Mouse (Mus musculus) kidney, adult 2 months (tissue): ENCODE measurements around the gene Trim11. TPM values are rescaled to one million over a fixed set of nuclear protein-coding genes. Genes with fewer than 3 reads are reported as not detected.

Experiments
- DNase-seq: peaks from one replicate; pipeline ENCODE4 v3.0.0; 2021
- H3K27ac ChIP-seq: fragments of 200-500 bp; 2 replicates; pipeline ENCODE4 v1.5.1; 2012; ENCODE audit warnings: low read depth, low read length, control low read depth, inconsistent platforms; ENCODE audit not compliant: insufficient read depth
- H3K27me3 ChIP-seq: fragments of 200-500 bp; replicated peaks from 2 replicates; pipeline ENCODE4 v1.6.1; 2012; ENCODE audit warnings: mild to moderate bottlenecking, moderate library complexity, low read length, inconsistent platforms; ENCODE audit not compliant: control insufficient read depth, insufficient read depth
- H3K36me3 ChIP-seq: fragments of 200-500 bp; 2 replicates; pipeline ENCODE4 v1.6.1; 2012; ENCODE audit warnings: mild to moderate bottlenecking, moderate library complexity, low read length, inconsistent platforms; ENCODE audit not compliant: control insufficient read depth, insufficient read depth
- H3K4me1 ChIP-seq: fragments of 200-500 bp; 2 replicates; pipeline ENCODE4 v1.6.1; 2011; ENCODE audit warnings: low read length; ENCODE audit not compliant: control insufficient read depth, insufficient read depth
- H3K4me3 ChIP-seq: fragments of 200-500 bp; 2 replicates; pipeline ENCODE4 v1.5.1; 2011; ENCODE audit warnings: mild to moderate bottlenecking, low read depth, low read length, control low read depth; ENCODE audit not compliant: insufficient read depth
- CTCF ChIP-seq: fragments of 200-500 bp; conservative IDR thresholded peaks from 2 replicates; pipeline ENCODE4 v1.5.1; 2011; ENCODE audit warnings: low read depth, mild to moderate bottlenecking, control low read depth, low read length, moderate library complexity, mixed read lengths; ENCODE audit not compliant: insufficient read depth, insufficient read length
- POLR2A ChIP-seq: fragments of 200-500 bp; IDR thresholded peaks from one replicate; pipeline ENCODE4 v1.6.1; 2011; ENCODE audit warnings: low read depth, low read length, control low read depth
- WGBS: fragments of 180-500 bp; shearing (Covaris S2); methylation state at CpG from one replicate; pipeline ENCODE4 v1.1.7; 2018; 5-methylcytosine and 5-hydroxymethylcytosine counted together
- polyA plus RNA-seq: library from polyadenylated mRNA; depleted of rRNA; stranded (reverse); fragments of >200 nt; gene quantifications from 2 replicates; pipeline ENCODE4 v1.2.3, GENCODE M21; 2012

Gene Trim11
- polyA plus RNA-seq, 1 experiment, result 19.4 TPM

DNA sequence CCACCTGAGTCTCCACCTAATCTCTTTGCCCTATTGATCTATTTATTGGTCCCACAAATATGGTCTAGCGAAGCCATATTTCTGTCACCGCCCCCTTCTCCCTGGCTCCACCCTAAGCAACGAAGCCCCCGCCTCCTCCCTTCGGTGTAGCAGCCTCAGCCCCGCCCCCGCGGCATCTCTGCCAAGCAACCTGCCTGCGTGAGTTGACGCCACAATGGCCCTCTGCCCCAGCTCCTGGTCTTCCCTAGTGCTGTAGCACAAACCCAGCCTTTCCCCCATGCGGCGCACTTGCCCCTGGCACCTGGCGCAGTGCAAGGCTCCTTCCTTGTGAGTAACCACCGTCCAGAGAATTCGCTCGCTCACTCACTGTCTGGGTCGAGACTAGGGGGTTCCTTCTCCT is 14.3 kb upstream of the Trim11 start:
- TF ChIP-seq CTCF (no peak), POLR2A (no peak)
- DNase-seq, result peak; percentile 82
- H3K27me3 ChIP-seq, result no peaks in the 10 kb centered on the region
- WGBS, result 35% methylated on average over 17 of the region's 17 CpGs
- peaks cover 3% of the 10 kb centered on the region; the same call in 1 of the 2 replicates for H3K4me1 ChIP-seq
- H3K4me3 ChIP-seq, result no peak overlapping the region
- no peaks in the 10 kb centered on the region for H3K36me3 ChIP-seq
- no peak overlapping the region for H3K27ac ChIP-seq

DNA sequence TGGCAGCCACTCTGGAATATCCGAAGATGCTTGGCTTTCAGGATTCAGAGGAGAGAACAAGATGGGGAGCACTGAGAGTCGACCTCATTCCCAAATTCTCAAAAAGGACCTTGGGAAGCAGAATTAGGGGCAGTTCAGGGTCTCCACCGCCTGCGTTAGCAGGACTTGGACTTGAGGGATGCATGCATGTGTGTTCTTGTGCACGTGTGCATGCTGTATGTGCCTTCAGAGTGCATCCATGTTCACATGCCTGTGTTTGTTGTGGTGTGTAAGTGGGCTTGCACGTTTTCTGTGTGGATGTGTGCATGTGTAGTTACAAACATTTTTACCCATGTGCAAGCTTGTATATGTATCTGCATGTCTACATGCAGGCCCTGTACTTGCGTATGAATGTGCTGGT is 13.7 kb upstream of the Trim11 start:
- no peaks in the 10 kb centered on the region for H3K27me3 ChIP-seq
- no peak overlapping the region for H3K4me3 ChIP-seq
- no peak overlapping the region for H3K27ac ChIP-seq
- H3K36me3 ChIP-seq, result no peaks in the 10 kb centered on the region
- TF ChIP-seq POLR2A (no peak), CTCF (no peak)
- DNase-seq, result no peak
- 87% methylated on average over 7 of the region's 7 CpGs for whole genome bisulfite sequencing
- H3K4me1 ChIP-seq, result peaks cover 10% of the 10 kb centered on the region; the same call in 1 of the 2 replicates

DNA sequence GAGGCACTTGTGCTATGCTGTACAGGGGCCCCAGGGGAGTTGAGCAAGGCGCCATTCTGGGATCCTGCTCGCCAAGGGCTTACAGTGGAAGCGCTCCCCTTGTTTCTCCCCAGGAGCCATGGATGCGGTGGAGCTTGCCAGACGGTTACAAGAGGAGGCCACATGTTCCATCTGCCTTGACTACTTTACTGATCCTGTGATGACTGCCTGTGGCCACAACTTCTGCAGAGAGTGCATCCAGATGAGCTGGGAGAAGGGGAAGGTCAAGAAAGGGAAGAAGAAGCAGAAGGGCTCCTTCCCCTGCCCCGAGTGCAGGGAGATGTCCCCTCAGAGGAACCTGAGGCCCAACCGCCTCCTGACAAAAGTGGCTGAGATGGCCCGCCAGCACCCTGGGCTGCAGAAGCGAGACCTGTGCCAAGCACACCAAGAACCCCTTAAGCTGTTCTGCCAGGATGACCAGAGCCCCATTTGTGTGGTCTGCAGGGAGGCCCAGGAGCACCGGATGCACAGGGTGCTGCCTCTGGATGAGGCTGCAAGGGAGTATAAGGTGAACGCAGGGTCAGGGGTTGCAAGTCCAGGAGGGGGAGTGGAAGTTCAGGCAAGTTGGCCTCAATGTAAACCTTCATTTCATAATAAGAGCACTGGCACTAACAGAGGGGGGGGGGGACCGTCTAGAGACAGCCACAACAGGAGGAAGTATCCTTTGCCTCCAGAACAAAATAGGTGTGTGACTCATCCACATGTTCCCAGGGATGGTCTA is 12.7 kb upstream of the Trim11 start:
- TF ChIP-seq POLR2A, result no peak
- no peak for TF ChIP-seq CTCF
- Histone ChIP-seq H3K4me3 (no peak overlapping the region), H3K27me3 (no peaks in the 10 kb centered on the region), H3K36me3 (no peaks in the 10 kb centered on the region), H3K4me1 (peaks cover 17% of the 10 kb centered on the region; the same call in 1 of the 2 replicates), H3K27ac (no peak overlapping the region)
- 54% methylated on average over 12 of the region's 12 CpGs for WGBS
- DNase-seq, result no peak

DNA sequence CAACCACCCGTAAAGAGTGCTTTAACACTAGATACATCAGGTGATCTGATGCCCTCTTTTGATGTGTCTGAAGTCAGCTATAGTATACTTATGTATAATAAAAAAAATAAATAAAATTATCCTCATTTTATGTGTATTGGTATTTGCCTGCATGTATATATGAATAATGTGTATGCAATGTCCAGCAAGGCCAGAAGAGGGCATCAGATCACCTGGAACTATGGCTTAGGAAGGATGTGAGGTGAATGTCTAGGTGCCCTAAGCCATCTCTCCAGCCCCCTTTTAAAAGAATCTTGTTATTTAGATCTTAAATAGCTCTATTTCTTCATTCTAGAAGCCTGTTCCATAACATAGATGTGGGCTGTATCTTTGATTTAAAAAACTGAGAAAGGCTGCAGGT is 10.5 kb upstream of the Trim11 start:
- 93% methylated on average over 1 of the region's 1 CpGs for WGBS
- Histone ChIP-seq H3K27me3 (no peaks in the 10 kb centered on the region), H3K36me3 (no peaks in the 10 kb centered on the region), H3K4me1 (peaks cover 24% of the 10 kb centered on the region; the same call in 1 of the 2 replicates), H3K4me3 (no peak overlapping the region), H3K27ac (no peak overlapping the region)
- no peak for DNase-seq
- TF ChIP-seq POLR2A, result no peak
- peak; percentile 46 for TF ChIP-seq CTCF

DNA sequence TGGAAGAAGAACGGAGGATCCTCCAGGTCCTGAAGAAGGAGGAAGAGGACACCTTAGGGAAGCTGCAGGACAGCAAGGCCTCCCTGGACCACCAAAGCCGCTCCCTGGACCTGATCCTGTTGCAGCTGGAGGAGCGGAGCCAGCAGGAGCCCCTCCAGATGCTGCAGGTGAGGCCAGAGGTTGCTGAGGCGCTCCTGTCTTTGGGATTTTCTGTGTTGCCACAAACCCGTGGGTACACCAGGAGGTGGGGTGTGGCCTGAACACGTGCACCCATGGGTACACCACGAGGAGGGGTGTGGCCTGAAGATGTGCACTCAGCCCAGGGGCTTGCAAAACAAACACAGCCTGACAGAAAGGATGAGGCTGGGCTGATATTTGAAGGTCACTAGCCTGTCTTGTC is 9.3 kb upstream of the Trim11 start:
- no peaks in the 10 kb centered on the region for H3K27me3 ChIP-seq
- DNase-seq, result no peak
- H3K4me3 ChIP-seq, result no peak overlapping the region
- H3K36me3 ChIP-seq, result no peaks in the 10 kb centered on the region
- H3K4me1 ChIP-seq, result peaks cover 24% of the 10 kb centered on the region; the same call in 1 of the 2 replicates
- WGBS, result 66% methylated on average over 7 of the region's 7 CpGs
- TF ChIP-seq POLR2A (no peak), CTCF (no peak)
- no peak overlapping the region for H3K27ac ChIP-seq

DNA sequence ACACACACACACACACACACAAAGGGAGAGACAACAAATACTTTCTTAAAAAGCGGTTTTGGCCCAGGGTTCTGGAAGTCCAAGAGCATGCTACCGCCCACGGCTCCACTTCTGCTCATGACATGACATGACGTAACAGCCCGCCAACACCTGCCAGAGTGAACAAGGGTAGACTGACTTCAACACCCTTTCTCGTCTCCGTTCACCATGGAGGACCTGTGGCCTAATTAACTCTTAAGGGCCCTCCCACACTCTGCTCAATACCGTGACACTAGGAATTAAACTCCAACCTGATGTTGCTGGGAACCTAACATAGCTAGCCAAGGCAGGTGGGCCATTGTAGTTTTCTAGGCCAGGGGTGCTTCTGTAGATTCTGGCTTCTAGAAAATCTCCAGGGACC is 8.9 kb upstream of the Trim11 start:
- Histone ChIP-seq H3K4me3 (no peak overlapping the region), H3K27ac (peak overlapping the region; percentile 52; the same call in 1 of the 2 replicates), H3K27me3 (no peaks in the 10 kb centered on the region), H3K4me1 (peaks cover 24% of the 10 kb centered on the region; the same call in 1 of the 2 replicates), H3K36me3 (no peaks in the 10 kb centered on the region)
- peak; percentile 62 for DNase-seq
- TF ChIP-seq CTCF (no peak), POLR2A (no peak)
- 45% methylated on average over 8 of the region's 8 CpGs for WGBS

DNA sequence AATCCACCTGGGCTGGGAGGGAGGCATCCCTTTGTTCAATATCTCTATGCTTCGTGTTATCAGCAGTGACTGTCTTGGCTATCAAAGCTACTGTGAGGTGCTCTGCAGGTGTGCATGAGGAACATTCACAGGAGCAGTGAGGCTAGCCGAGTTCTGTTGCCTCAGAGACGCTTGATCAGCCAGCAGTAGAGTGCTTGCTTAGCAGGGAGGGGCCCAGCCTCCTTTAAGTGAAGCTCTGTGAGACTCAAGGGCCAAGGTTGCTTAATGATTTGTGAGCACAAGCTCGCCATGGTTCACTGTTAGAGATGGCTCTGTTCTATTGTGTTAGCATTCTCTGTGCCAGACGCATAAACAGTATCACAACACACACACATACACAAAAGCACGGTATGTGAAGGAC is 8.2 kb upstream of the Trim11 start:
- H3K27ac ChIP-seq, result peak overlapping the region; percentile 59; the same call in 1 of the 2 replicates
- no peak overlapping the region for H3K4me3 ChIP-seq
- H3K36me3 ChIP-seq, result no peaks in the 10 kb centered on the region
- no peaks in the 10 kb centered on the region for H3K27me3 ChIP-seq
- no peak for TF ChIP-seq CTCF
- WGBS, result 38% methylated on average over 6 of the region's 6 CpGs
- DNase-seq, result peak; percentile 87
- peaks cover 24% of the 10 kb centered on the region; the same call in 1 of the 2 replicates for H3K4me1 ChIP-seq
